Mouse (Mus musculus) thymus, postnatal 25 days (tissue): ENCODE measurements around the gene Zar1l.
"Not testable (repeated sequence)": the region's sequence is repeated elsewhere in the genome, so short reads cannot be mapped to it uniquely, and the experiment has no call there.

Experiments used
- DNase-seq: peaks from one replicate; pipeline ENCODE4 v3.0.0; 2022

Gene Zar1l

DNA sequence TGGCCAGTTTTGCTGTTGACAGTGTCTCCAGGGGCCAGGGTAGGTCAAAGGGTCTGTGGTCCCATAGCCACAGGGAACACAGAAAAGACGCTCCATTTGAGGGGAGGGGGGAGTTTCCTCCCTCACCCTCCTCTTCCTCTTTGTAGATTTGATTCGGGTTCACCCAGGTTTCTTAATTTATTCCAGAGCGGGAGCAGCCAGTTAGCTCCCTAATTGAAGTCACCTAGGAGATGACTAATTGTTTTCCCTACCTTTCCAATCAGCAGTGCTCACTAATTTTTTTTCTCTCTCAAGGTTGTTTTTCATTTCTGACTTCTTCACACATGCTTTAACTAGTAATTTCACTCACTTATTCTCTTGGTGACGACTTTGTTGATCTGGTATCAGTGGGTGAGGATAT lies at the start of gene Zar1l:
Gene Zar1l, minus strand, starts transcription at position 101 of the 400 bp plus-strand sequence.
- no peak for DNase-seq

- no peak for DNase-seq
Measured at GRCm38 (mm10) chr5:150566971-150567370, 49.0 kb upstream of the Zar1l start.

GRCm38 (mm10) chr5:150566226-150566625 lies 48.3 kb upstream of the Zar1l start:
- no peak for DNase-seq

GRCm38 (mm10) chr5:150564426-150564825 lies 46.5 kb upstream of the Zar1l start:
- DNase-seq: no peak

DNA sequence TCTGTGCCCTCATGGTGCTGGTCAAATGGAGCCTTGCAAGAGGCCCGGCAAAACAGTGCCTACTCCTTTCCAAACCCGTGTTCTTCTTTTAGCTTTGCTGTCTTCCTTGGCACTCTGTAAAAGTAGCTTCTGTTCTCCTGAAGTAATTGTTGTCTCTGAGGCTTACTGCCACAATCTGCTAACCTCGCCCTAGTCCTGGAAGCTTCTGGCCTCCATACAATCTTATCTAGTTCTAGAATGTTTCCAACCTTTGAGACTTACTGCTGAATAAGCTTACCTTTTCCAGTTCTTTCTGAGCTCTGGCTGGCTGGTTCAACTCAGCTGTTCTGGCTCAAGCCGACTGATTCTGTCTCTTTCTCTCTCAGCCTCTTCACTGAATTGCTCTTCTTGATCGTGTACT lies 43.8 kb upstream of the Zar1l start:
- no peak for DNase-seq

DNA sequence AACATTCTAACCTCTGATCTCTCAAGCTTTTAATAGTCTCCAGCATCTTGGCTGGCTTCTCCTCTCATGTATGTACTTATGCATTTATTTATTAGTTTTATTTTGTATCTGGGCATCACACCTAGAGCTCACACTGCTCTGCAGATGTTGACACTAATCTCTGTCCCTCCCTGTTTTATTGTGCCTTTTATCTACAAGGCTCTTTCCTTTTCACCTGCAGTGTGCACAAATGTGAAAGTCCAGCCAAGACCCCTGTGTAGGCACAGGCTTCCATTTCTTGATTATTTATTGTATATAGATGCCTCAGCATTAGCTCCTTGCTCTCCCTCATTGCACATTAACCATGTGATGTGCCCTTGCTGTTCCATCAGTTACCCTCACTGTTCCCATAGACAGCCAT lies 43.4 kb upstream of the Zar1l start:
- no peak for DNase-seq

DNA sequence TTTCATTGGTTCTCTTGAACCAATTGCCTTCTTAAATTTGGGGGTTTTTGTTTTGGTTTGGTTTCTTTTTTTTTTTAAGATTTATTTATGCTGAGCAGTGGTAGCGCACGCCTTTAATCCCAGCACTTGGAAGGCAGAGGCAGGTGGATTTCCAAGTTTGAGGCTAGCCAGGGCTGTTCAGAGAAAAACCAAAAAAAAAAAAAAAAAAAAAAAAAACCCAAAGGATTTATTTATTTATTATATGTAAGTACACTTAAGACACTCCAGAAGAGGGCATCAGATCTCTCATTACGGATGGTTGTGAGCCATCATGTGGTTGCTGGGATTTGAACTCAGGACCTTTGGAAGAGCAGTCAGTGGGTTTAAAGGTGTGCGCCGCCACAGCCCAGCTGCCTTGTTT lies 42.9 kb upstream of the Zar1l start:
- no peak for DNase-seq

GRCm38 (mm10) chr5:150559519-150560103 lies 41.6 kb upstream of the Zar1l start:
- no peak for DNase-seq

DNA sequence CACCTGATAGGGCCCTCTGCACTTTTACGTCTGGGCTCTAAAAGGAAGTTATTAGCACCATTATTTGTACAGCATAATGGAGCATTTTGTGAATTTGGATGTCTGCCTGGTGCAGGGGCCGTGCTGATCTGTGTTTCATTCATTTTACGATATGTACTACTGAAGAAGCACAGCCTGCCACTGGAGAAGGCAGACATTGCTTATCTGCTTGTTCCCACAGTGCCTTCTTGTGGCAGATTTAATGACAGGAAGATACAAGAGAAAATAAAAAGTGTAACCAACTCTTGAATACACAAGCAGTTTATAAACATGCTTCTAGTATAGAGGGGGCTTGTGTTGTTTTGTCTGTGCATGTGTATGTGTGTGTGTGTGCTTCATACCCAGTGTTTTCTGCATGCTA lies 33.7 kb upstream of the Zar1l start:
- DNase-seq: no peak

DNA sequence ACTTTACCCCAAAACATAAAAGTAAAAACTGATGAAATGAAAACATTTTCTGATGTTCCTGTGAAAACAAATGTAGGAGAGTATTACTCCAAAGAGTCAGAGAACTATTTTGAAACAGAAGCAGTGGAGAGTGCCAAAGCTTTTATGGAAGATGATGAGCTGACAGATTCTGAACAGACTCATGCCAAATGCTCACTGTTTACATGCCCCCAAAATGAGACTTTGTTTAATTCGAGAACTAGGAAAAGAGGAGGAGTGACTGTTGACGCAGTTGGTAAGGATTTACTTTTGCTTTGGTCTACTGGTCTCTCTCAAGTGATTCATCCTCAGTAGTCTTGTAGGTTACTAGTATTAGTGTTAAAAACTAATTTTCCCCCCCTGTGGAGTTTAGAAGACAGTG lies 25.2 kb upstream of the Zar1l start:
- no peak for DNase-seq

- no peak for DNase-seq
Measured at GRCm38 (mm10) chr5:150541302-150541701, 23.3 kb upstream of the Zar1l start.

DNA sequence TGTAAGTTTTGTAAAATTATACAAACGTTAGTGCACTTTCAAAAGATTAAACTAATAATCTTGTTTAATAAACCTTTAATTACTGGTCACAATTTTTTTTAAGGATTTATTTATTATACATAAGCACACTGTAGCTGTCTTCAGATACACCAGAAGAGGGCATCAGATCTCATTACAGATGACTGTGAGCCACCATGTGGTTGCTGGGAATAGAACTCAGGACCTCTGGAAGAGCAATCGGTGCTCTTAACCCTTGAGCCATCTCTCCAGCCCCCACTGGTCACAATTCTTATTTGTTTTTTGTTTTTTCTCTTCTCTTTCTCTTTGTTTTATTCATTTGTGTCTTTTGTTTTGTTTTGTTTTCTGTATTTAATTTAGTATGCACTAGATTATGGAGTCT lies 7.3 kb upstream of the Zar1l start:
- DNase-seq: no peak

GRCm38 (mm10) chr5:150522867-150523234 lies 4.9 kb upstream of the Zar1l start:
- no peak for DNase-seq

DNA sequence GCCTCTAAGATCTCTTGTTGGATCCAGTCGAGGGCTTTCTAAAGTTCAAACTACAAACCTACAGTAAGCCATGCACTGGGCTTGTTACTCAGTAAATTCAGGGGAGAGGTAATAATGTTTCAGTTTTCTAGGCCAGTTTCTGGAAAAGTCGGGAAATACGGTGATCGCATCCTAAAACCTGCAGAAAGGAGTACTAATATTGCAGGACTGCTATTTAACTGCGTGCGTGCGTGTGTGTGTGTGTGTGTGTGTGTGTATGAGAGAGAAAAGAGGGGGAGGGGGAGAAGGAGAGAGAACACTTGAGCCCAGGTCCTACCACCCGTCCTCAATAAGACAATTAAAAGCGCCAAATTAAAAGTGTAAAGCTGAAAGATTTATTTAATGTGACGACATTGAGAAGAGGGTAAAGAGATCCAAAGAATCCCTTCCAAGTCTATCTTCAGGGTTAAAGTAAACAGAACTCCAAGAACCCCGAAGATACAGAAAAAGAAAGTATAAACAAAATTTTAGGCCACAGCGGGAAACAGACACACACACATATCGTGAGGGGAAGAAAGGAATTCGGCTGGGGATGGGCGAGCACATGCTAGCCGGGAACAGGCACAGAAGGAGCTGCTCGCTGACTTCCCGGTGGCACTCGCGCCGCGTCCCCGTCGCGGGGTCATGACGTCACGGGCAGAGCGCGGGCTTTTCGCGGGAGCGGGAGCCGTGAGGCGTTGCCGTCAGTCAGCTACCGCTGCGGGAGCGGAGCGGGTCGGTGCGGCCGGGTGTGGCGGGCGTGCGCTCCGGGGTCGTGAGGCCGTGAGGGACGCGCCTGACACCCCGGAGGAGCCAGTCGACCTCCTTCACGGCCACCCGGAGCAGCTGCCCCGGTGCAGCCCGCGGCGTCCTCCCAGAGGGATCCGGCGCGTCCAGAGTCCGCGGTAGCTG lies 4.2 kb upstream of the Zar1l start, which contains the start of gene Brca2:
Gene Brca2, plus strand, starts transcription at position 694 of the 930 bp plus-strand sequence.
- DNase-seq: peak; percentile 92

- no peak for DNase-seq
Measured at GRCm38 (mm10) chr5:150519551-150519950, 1.6 kb upstream of the Zar1l start.

GRCm38 (mm10) chr5:150514027-150514426 lies 3.9 kb downstream of the Zar1l start:
- DNase-seq: no peak

DNA sequence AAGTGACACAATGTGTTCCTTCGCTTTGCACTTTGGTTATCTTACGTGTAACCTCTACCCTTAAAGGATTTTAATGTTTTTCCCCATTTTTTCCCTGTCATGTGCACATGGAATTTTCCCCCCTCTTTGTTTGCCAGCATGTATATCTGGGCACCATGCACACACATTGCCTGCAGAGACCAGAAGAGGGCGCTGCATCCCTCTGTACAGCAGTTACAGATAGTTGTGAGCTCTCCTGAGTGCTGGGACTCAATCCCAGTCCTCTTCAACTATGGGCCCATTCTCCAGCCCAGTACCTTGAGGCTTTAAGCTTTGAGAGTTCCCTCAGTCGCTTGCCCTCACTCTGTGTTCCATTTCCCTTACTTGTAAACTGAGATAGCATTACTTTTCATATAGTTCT lies 4.7 kb downstream of the Zar1l start:
- no peak for DNase-seq

GRCm38 (mm10) chr5:150510451-150511225 lies 7.3 kb downstream of the Zar1l start:
- no peak for DNase-seq

DNA sequence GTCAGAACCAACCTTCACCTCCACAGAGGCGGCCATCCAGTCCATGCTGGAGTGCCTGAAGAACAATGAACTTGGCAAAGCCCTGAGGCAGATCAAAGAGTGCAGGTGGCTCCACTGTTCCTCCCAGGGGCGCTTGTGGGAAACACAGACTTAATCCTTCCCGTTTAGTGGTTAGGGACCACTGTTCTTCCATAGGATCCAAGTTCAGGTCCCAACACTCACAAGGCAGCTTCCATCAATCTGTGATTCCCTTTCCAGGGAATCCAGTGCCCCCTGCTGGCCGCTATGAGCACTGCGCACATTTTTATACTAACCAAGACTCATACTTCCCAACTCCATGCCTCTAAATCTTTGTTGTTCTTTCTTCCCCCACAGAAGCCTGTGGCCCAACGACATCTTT lies 22.2 kb downstream of the Zar1l start:
- peak; percentile 35 for DNase-seq

DNA sequence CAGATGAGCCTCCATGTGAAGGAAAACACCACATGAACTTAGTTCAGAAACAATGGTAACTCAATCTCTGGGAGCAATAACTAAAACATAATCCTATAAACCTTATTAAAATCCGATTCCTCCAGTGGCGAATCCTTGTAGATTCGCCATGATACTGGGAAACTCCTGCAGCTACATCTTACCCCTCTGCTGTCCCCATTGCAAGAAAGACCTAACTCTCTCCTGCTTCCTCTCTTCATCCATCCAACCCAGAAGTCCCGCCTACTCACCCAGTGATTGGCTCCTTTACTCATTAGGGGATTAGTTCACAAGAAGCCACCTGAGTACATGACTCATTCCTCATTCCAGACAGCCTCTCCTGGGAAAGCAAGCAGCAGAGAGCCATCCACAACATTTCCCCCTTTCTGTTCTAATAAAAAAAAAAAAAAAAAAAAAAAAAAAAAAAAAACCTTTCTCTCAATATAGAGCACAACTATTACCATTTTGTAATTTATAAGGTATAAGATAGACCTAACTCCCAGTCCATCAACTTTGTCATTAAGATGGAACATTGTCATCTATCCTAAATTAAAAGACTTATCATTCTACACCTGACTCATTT lies 26.3 kb downstream of the Zar1l start:
- not testable (repeated sequence) for DNase-seq

DNA sequence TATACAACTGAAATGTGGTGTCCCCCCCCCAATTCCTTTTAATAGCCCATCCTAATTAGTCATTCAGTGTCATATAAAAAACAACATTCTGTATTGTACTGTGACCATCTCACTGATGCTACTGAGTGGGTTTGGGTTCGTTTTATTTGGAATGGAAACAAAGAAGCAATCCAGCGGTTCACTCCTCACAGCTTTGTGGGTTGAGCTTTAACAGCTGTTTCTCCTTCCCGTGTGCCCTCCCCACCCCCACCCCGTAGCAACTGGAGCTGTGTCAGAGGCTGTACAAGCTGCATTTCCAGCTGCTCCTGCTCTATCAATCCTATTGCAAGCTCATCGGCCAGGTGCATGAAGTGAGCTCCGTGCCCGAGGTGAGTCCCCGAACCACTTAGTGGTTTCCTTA lies 27.1 kb downstream of the Zar1l start:
- DNase-seq: no peak

DNA sequence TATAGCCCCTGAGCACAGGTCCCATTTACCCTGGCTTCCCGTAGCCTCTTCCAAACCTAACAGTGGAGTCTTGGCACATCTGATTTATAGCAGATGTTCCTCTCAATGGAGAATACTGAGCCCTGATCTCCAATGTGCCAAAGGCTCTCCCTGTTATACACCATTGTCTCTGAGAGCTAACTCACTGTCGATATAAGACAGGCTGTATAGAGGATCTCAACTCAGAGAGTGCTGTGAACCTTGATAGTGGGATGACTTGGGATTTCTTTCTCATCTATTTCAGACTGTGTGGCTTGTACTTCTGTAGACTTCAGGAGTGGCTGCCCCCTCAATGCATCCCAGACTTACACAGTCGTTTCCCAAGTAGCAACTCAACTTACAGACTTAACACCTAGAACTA lies 27.7 kb downstream of the Zar1l start:
- no peak for DNase-seq

DNA sequence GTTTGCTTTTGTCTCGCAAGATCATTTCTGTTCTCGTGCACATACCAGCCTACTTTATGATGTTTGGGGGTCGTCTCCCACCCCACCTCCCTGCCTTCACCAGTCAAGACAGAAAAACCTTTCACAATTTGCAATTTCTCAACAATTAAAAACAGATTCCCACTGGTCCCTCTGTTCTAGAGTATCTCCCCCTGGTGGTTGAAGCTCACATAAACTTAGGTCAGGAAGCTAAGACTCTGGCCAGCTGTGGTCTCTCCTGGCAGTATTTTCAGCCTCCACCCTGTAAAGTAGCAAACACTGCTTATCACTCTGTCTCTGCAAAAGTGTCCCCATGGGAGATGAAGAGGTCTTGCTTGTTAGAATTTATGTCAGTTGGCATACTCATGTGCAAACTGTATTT lies 32.8 kb downstream of the Zar1l start:
- peak; percentile 9 for DNase-seq
